Mouse (Mus musculus) ES-E14 (cell line): ENCODE results near the gene Frmd5. TPM values are rescaled to one million over a fixed set of nuclear protein-coding genes. Genes with fewer than 3 reads are reported as not detected.

Source experiments
- DNase-seq: peaks from one replicate; pipeline ENCODE4 v3.0.0-alpha.2; 2013; ENCODE audit warnings: low read depth, low spot score
- H3K27ac ChIP-seq: 2 replicates; pipeline ENCODE4 v1.5.1; 2012; ENCODE audit warnings: low read depth, mild to moderate bottlenecking, low read length, moderate library complexity, mixed read lengths; ENCODE audit not compliant: poor library complexity, insufficient read depth, severe bottlenecking
- H3K36me3 ChIP-seq: 2 replicates; pipeline ENCODE4 v1.6.1; 2012; ENCODE audit warnings: mild to moderate bottlenecking, low read length, moderate library complexity, mixed read lengths; ENCODE audit not compliant: control insufficient read depth, poor library complexity, insufficient read depth, severe bottlenecking
- H3K4me1 ChIP-seq, 2 experiments: fragments of 150-350 bp in 1 of 2; sonication (generic) in 1 of 2; 2 replicates each; pipeline ENCODE4 v1.6.1; 2012; ENCODE audit warnings: low read length in 2 of 2, mild to moderate bottlenecking in 1 of 2, mixed read lengths in 1 of 2; ENCODE audit not compliant: control insufficient read depth in 2 of 2, insufficient read depth in 2 of 2, poor library complexity in 1 of 2
- H3K4me3 ChIP-seq, 2 experiments: fragments of 150-350 bp in 1 of 2; sonication (generic) in 1 of 2; 2 replicates each; pipeline ENCODE4 v1.5.1; 2012; ENCODE audit warnings: low read length in 2 of 2, low read depth in 1 of 2, mild to moderate bottlenecking in 1 of 2, mixed read lengths in 1 of 2; ENCODE audit not compliant: insufficient read depth in 1 of 2, poor library complexity in 1 of 2, severe bottlenecking in 1 of 2
- H3K9ac ChIP-seq: 2 replicates; pipeline ENCODE4 v1.6.1; 2012; ENCODE audit warnings: low read depth, mild to moderate bottlenecking, low read length, mixed read lengths; ENCODE audit not compliant: poor library complexity, insufficient read depth, severe bottlenecking
- H3K9me3 ChIP-seq: fragments of 150-350 bp; sonication (generic); 2 replicates; pipeline ENCODE4 v1.6.1; 2012; ENCODE audit warnings: low read depth, mild to moderate bottlenecking, low read length; ENCODE audit not compliant: control insufficient read depth, insufficient read depth
- CHD2 ChIP-seq: IDR thresholded peaks from 2 replicates; pipeline ENCODE4 v1.6.1; 2014; ENCODE audit warnings: mild to moderate bottlenecking, low read depth, low read length, inconsistent platforms
- HCFC1 ChIP-seq: IDR thresholded peaks from 2 replicates; pipeline ENCODE4 v1.6.1; 2012; ENCODE audit warnings: low read length, inconsistent platforms, borderline replicate concordance; ENCODE audit not compliant: insufficient read depth
- MAFK ChIP-seq: IDR thresholded peaks from 2 replicates; pipeline ENCODE4 v1.6.1; 2014; ENCODE audit warnings: mild to moderate bottlenecking, low read depth, low read length, inconsistent platforms; ENCODE audit not compliant: insufficient read depth
- ZC3H11A ChIP-seq: IDR thresholded peaks from 2 replicates; pipeline ENCODE4 v1.6.1; 2012; ENCODE audit warnings: low read depth, mild to moderate bottlenecking, inconsistent platforms, low read length, borderline replicate concordance
- ZNF384 ChIP-seq: IDR thresholded peaks from 2 replicates; pipeline ENCODE4 v1.6.1; 2012; ENCODE audit warnings: low read depth, low read length, inconsistent platforms
- in situ Hi-C, 2 experiments: fragments of 600-800 bp; cut with MboI; formaldehyde crosslinking; loops; one replicate each; pipeline ENCODE4 v1.15.1; 2025; ENCODE audit warnings: low sequenced_read_pairs in 2 of 2, inconsistent platforms in 1 of 2; ENCODE audit not compliant: unreplicated experiment in 2 of 2
- total RNA-seq: library from RNA; depleted of rRNA; stranded (reverse); fragments of 300-350 nt; gene quantifications from 2 replicates; pipeline ENCODE4 v1.2.3, GENCODE M21; 2012

Gene Frmd5
- total RNA-seq, 1 experiment: 4.8 TPM

DNA sequence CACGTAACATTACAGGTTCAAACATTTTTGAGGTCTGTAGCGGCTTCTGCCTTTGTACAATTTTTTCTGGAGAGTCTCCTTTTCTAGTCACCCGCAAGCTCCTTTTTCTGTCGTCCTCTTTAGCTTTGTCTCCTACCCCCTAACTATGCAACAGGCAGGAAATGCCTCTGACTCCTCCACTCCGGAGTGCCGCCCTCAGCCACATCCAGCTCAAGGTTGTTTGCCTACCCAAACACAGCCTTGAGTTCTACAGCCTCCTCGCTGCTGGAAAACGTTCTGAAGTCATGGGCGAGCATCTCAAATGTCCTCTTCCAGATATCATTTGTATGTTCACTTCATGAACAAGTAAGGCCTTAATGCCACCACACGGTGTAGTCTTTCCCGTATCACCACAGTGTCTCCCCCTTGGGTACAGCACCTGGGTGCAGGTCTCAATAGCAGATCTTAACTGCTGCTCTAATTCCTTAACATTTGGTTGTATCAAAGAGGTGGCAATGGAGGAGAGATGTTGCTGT is 45.5 kb downstream of the Frmd5 start:
- in situ Hi-C loops: no loop called here
- Histone ChIP-seq H3K36me3 (no peaks in the 10 kb centered on the region), H3K9ac (no peak overlapping the region), H3K4me1 (peaks cover 0 to 4% of the 10 kb centered on the region in 2 experiments; a peak in 1 of 4 replicates), H3K4me3 (no peak overlapping the region), H3K9me3 (no peaks in the 10 kb centered on the region), H3K27ac (no peak overlapping the region)
- DNase-seq: no peak
- no peak for TF ChIP-seq CHD2
- TF ChIP-seq HCFC1: no peak
- TF ChIP-seq ZC3H11A: no peak
- TF ChIP-seq ZNF384: no peak
- no peak for TF ChIP-seq MAFK

DNA sequence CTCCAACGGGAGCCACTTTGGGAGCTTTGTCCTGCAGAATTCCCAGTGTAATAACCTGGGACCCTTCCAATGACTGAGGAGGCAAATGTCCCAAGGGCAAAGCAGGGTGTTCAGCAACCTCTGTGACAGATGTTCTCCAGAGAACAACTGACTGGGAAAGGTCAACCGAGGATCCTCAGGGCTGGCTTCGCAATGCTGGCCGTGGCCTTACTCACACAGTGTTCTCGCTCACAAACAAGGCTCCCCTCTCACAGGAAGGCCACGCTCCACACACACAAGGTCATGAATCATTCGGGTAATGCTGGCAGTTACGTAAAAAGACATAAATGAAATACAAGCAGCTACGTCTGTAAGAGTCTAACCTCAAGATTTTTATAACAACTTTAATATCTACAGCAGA is 46.2 kb downstream of the Frmd5 start:
- no peak overlapping the region for H3K4me3 ChIP-seq
- in situ Hi-C loops: no loop called here
- no peaks in the 10 kb centered on the region for H3K36me3 ChIP-seq
- DNase-seq: no peak
- no peak overlapping the region for H3K9ac ChIP-seq
- peaks cover 0 to 4% of the 10 kb centered on the region in 2 experiments; a peak in 1 of 4 replicates for H3K4me1 ChIP-seq
- H3K27ac ChIP-seq: no peak overlapping the region
- H3K9me3 ChIP-seq: no peaks in the 10 kb centered on the region
- TF ChIP-seq HCFC1 (no peak), ZNF384 (no peak), CHD2 (no peak), MAFK (no peak), ZC3H11A (no peak)

DNA sequence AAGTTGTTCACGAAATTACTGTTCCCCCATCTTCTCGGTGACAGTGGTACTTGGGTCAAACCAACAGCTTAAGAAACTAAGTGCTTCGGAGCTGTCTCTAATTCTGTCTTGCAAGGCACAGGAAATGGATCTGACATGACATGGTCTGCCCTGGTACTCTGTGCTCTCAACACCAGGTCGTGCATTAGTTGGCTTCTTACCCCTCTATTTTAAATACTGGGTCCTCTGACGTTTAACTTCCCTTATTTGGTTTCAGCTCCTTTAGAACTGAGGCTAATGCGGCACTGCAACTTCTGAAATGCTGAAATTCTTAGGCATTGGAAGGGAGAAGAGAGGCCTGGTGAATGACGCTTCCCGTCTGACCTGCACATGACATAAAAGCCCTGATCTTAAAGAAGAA is 48.6 kb downstream of the Frmd5 start:
- no peaks in the 10 kb centered on the region for H3K36me3 ChIP-seq
- H3K9ac ChIP-seq: no peak overlapping the region
- H3K9me3 ChIP-seq: no peaks in the 10 kb centered on the region
- H3K27ac ChIP-seq: no peak overlapping the region
- H3K4me1 ChIP-seq: no peaks in the 10 kb centered on the region
- in situ Hi-C loops: no loop called here
- DNase-seq: no peak
- no peak for TF ChIP-seq ZC3H11A
- TF ChIP-seq ZNF384: no peak
- TF ChIP-seq CHD2: no peak
- no peak for TF ChIP-seq MAFK
- no peak for TF ChIP-seq HCFC1
- H3K4me3 ChIP-seq: no peak overlapping the region

DNA sequence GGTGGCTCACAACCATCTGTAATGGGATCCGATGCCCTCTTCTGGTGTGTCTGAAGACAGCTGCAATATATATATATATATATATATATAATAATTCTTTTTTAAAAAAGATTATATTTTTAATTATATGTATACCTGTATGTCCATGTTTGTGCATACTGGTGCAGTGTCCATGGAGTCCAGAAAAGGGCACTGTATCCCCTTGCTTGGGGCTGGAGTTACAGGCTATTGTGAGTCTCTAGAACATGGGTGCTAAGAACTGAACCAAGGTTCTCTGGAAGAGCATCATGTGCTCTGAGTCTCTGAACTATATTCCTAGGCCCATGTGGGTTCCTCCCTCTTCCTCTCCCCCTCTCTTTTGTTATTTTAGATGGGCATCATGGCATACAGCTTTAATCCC is 50.6 kb downstream of the Frmd5 start:
- no peak for TF ChIP-seq HCFC1
- no peak for TF ChIP-seq ZC3H11A
- TF ChIP-seq ZNF384: no peak
- TF ChIP-seq CHD2: no peak
- TF ChIP-seq MAFK: no peak
- Histone ChIP-seq H3K9ac (no peak overlapping the region), H3K4me1 (no peaks in the 10 kb centered on the region), H3K9me3 (no peaks in the 10 kb centered on the region), H3K27ac (no peak overlapping the region), H3K4me3 (no peak overlapping the region), H3K36me3 (no peaks in the 10 kb centered on the region)
- DNase-seq: peak; percentile 31
- in situ Hi-C loops: no loop called here

DNA sequence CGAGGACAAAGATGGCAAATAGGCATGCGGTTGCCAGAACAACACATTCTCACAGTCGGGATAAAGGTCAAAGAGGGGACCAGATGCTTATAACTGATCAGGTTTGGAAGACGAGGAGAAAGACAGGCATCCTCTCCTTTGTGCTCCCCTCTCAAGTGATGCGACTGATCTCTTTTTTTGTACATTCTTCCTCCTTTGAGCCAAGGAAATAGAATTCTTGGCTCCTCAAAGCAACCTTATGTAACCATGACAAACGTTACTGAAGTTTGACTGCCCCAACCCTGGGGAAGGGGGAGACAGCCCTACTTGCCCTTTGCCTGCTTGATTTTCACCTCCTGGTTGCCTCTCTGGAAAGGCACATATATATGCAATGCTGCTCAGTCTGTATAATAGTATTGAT is 51.8 kb downstream of the Frmd5 start:
- Histone ChIP-seq H3K9ac (no peak overlapping the region), H3K4me3 (no peak overlapping the region), H3K9me3 (no peaks in the 10 kb centered on the region), H3K4me1 (no peaks in the 10 kb centered on the region), H3K27ac (no peak overlapping the region), H3K36me3 (no peaks in the 10 kb centered on the region)
- in situ Hi-C loops: no loop called here
- no peak for DNase-seq
- TF ChIP-seq ZNF384: no peak
- TF ChIP-seq CHD2: no peak
- TF ChIP-seq MAFK: no peak
- no peak for TF ChIP-seq ZC3H11A
